Mouse (Mus musculus) urinary bladder, postnatal 14 days (tissue): ENCODE data around the gene Maml3.

Experiments
- DNase-seq: peaks from one replicate; pipeline ENCODE4 v3.0.0; 2021; ENCODE audit warnings: low spot score

Maml3 gene

GRCm38 (mm10) chr3:52003663-52004062 lies 101.2 kb downstream of the Maml3 start:
- no peak for DNase-seq

GRCm38 (mm10) chr3:52001518-52001895 lies 103.4 kb downstream of the Maml3 start:
- no peak for DNase-seq

GRCm38 (mm10) chr3:52000871-52001517 lies 103.9 kb downstream of the Maml3 start:
- no peak for DNase-seq

GRCm38 (mm10) chr3:51999671-52000437 lies 105.0 kb downstream of the Maml3 start:
- no peak for DNase-seq

- no peak for DNase-seq
Measured at GRCm38 (mm10) chr3:51998511-51999399, 106.1 kb downstream of the Maml3 start.

- no peak for DNase-seq
Measured at GRCm38 (mm10) chr3:51997616-51998015, 107.3 kb downstream of the Maml3 start.

GRCm38 (mm10) chr3:51986507-51986906 lies 118.4 kb downstream of the Maml3 start:
- no peak for DNase-seq

- no peak for DNase-seq
Measured at GRCm38 (mm10) chr3:51981496-51981895, 123.4 kb downstream of the Maml3 start.

GRCm38 (mm10) chr3:51977654-51978352 lies 127.1 kb downstream of the Maml3 start:
- no peak for DNase-seq

GRCm38 (mm10) chr3:51974601-51975000 lies 130.3 kb downstream of the Maml3 start:
- no peak for DNase-seq

- DNase-seq = no peak
Measured at GRCm38 (mm10) chr3:51974153-51974552, 130.7 kb downstream of the Maml3 start.

GRCm38 (mm10) chr3:51972576-51972975 lies 132.3 kb downstream of the Maml3 start:
- no peak for DNase-seq

GRCm38 (mm10) chr3:51970489-51970888 lies 134.4 kb downstream of the Maml3 start:
- no peak for DNase-seq

GRCm38 (mm10) chr3:51969451-51969850 lies 135.4 kb downstream of the Maml3 start:
- no peak for DNase-seq

- no peak for DNase-seq
Measured at GRCm38 (mm10) chr3:51965841-51966240, 139.0 kb downstream of the Maml3 start.

- no peak for DNase-seq
Measured at GRCm38 (mm10) chr3:51965436-51965835, 139.4 kb downstream of the Maml3 start.

GRCm38 (mm10) chr3:51965008-51965407 lies 139.9 kb downstream of the Maml3 start:
- no peak for DNase-seq

- no peak for DNase-seq
Measured at GRCm38 (mm10) chr3:51963891-51964593, 140.8 kb downstream of the Maml3 start.

- no peak for DNase-seq
Measured at GRCm38 (mm10) chr3:51963151-51963791, 141.6 kb downstream of the Maml3 start.

- no peak for DNase-seq
Measured at GRCm38 (mm10) chr3:51958751-51959150, 146.1 kb downstream of the Maml3 start.

GRCm38 (mm10) chr3:51954441-51954840 lies 150.4 kb downstream of the Maml3 start:
- DNase-seq = no peak
